Mouse (Mus musculus) embryo, embryonic 11 days (tissue): Measurements from ENCODE around the gene Gm49369.
"Not testable (repeated sequence)": the region's sequence is repeated elsewhere in the genome, so short reads cannot be mapped to it uniquely, and the experiment has no call there.

ENCODE experiments used
- DNase-seq: peaks from one replicate; pipeline ENCODE4 v3.0.0-alpha.2; 2015

The Gm49369 gene

DNA sequence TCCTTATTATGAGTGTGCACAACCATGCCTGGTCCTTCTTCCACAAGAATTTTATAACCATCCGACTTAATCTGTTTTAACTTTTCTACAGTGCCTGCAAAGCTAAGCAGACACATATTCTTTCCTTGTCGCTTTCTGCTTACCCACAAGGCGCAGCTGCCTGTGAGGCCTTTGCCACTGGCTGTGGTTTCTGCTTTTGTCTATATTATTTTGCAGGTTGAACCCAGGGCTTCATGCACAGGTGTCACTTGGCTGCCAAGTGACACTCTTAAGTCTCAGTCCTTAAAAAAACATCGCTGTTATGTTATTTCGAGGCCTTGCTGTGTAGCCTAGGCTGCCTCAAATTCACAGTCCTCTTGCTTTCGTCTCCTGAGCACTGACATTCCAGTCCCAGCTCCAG lies 59.8 kb downstream of the Gm49369 start:
- DNase-seq: no peak

DNA sequence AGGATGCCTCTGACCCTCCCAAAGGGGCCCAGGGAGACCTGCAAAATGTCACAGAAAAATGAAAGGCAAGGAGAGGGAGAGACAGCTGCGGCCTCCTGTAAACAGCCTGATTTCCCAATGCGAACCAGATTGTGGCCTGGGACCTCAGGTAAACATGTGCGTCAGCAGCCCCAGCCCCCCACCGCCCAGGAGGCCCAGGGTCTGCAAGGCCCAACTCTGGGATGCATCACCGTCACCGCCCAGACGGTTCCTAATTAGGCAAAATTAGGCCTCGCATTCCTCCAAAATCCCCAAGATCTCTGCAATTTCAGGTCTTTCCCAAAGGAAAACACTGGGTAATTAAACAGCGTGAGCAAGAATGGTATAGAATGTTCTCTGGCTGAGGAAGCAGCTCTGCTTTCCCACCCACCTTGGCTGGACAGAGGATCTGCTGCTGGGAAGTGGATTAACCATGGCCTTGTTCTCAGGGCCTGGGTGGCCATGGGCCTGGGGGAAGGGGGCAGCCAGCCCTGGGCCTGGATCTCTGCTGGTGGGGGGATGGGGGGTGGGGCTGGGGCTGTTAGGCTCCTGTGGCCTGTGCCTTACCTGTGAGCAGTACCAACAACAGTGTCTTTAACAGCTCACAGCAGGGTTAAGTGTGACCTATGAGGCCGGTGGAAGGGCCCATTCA lies 60.7 kb downstream of the Gm49369 start:
- DNase-seq: not testable (repeated sequence)
